Mouse (Mus musculus): ENCODE results near the gene Topbp1. TPM values are rescaled to one million over a fixed set of nuclear protein-coding genes. Genes with fewer than 3 reads are reported as not detected.

Gene Topbp1
- total and polyA plus RNA-seq, 3 experiments = 59.7 to 472 (median 298) TPM

DNA sequence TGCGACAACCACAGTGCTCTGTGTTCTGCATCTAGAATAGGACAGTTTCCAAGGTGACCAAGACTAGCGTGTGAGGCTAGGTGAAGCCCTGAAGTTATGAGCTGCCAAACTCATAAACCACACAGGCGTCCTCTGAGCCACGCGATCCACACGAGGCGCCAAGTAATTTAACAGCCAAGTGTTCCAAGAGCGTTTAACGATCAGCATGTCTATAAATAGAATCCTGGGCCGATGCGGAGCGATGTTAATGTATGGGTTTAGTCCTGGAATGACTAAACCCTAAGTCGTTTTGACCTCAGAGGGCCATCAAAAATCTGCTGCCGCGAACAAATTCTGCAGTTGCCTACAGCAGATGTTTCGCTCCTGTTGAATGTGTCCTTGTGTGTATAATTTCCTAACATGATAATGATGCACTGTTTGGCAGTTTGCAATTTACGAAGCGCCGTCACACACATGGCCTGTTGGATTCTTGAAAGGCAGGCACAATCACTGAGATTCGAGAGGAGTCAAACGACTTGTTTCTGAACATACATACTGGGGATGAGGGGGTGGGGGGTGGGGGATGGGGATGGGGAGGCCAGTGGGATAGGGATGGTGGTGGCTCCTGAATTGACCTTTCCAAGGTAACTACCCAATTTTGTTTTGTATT, 93.6 kb downstream of the Topbp1 start:
- no peak for DNase-seq (ENCODE audit: low spot score)
- ATAC-seq (ENCODE audit: extremely low read depth, insufficient number of reproducible peaks, low FRiP score, poor library complexity, severe bottlenecking) = no peak
- Histone ChIP-seq H3K4me3 (ENCODE audit: low read depth, low read length) (no peak overlapping the region), H3K9me3 (replicated peaks) (no peaks in the 10 kb centered on the region; the same call in 1 of the 2 replicates), H3K36me3 (replicated peaks) (no peaks in the 10 kb centered on the region), H3K27me3 (ENCODE audit: insufficient read depth, low read length) (peaks cover 2% of the 10 kb centered on the region; the same call in 1 of the 2 replicates), H3K4me1 (ENCODE audit: insufficient read depth, low read depth, low read length) (no peaks in the 10 kb centered on the region)
- no peak for TF ChIP-seq GATA1 (IDR thresholded peaks at IDR 0.05; ENCODE audit: borderline replicate concordance, low read length)
- TF ChIP-seq GATA2 (IDR thresholded peaks at IDR 0.05; ENCODE audit: borderline replicate concordance, low read depth, low read length) = no peak
- no peak for TF ChIP-seq CTCF (IDR thresholded peaks at IDR 0.05; ENCODE audit: low read depth, low read length)
- no peak for TF ChIP-seq TAL1 (conservative IDR thresholded peaks at IDR 0.05; ENCODE audit: low read depth, low read length)
- no peak for TF ChIP-seq POLR2AphosphoS5 (IDR thresholded peaks at IDR 0.05; ENCODE audit: insufficient replicate concordance, low read depth, low read length)

Other genes starting within 250 kb of the Topbp1 start
- not detected in 2 replicates for gene Rab6b, start 193.4 kb upstream of the Topbp1 start, total RNA-seq (2014; fragmentation: Nextera tagmentation)
- gene Rab6b, start 193.4 kb upstream of the Topbp1 start, total RNA-seq (2017) = 0.06 and 0.16 TPM in 2 replicates
- not detected in 2 replicates for gene Rab6b, start 193.4 kb upstream of the Topbp1 start, polyA plus RNA-seq (2012)
- gene Srprb, start 103.1 kb upstream of the Topbp1 start, total RNA-seq (2014; fragmentation: Nextera tagmentation) = 21.2 and 21.3 TPM in 2 replicates
- 24.2 and 24.9 TPM in 2 replicates for gene Srprb, start 103.1 kb upstream of the Topbp1 start, total RNA-seq (2017)
- gene Srprb, start 103.1 kb upstream of the Topbp1 start, polyA plus RNA-seq (2012) = 15.9 and 26.7 TPM in 2 replicates
- not detected in 2 replicates for gene Gm20425, start 74.9 kb upstream of the Topbp1 start, total RNA-seq (2014; fragmentation: Nextera tagmentation)
- not detected in 2 replicates for gene Gm20425, start 74.9 kb upstream of the Topbp1 start, total RNA-seq (2017)
- gene Gm20425, start 74.9 kb upstream of the Topbp1 start, polyA plus RNA-seq (2012) = 0.03 TPM in 1 of 2 replicates, not detected in the other
- 1.6 and 7.4 TPM in 2 replicates for gene Trf, start 74.8 kb upstream of the Topbp1 start, total RNA-seq (2014; fragmentation: Nextera tagmentation)
- gene Trf, start 74.8 kb upstream of the Topbp1 start, total RNA-seq (2017) = 26.8 and 33.4 TPM in 2 replicates
- 0.21 TPM in 1 of 2 replicates, not detected in the other for gene Trf, start 74.8 kb upstream of the Topbp1 start, polyA plus RNA-seq (2012)
- gene 1300017J02Rik, start 133 bp upstream of the Topbp1 start, total RNA-seq (2014; fragmentation: Nextera tagmentation) = 31.0 and 42.4 TPM in 2 replicates
- gene 1300017J02Rik, start 133 bp upstream of the Topbp1 start, total RNA-seq (2017) = 29.9 and 31.9 TPM in 2 replicates
- gene 1300017J02Rik, start 133 bp upstream of the Topbp1 start, polyA plus RNA-seq (2012) = 5.7 and 6.9 TPM in 2 replicates
- 160 and 162 TPM in 2 replicates for gene Cdv3, start 60.6 kb downstream of the Topbp1 start, total RNA-seq (2014; fragmentation: Nextera tagmentation)
- gene Cdv3, start 60.6 kb downstream of the Topbp1 start, total RNA-seq (2017) = 181 and 187 TPM in 2 replicates
- 469 and 490 TPM in 2 replicates for gene Cdv3, start 60.6 kb downstream of the Topbp1 start, polyA plus RNA-seq (2012)
- gene Bfsp2, start 175.2 kb downstream of the Topbp1 start, total RNA-seq (2014; fragmentation: Nextera tagmentation) = not detected in 2 replicates
- gene Bfsp2, start 175.2 kb downstream of the Topbp1 start, total RNA-seq (2017) = not detected in 2 replicates
- gene Bfsp2, start 175.2 kb downstream of the Topbp1 start, polyA plus RNA-seq (2012) = not detected in 2 replicates